Mouse (Mus musculus): ENCODE measurements around the gene Heatr4.

The Heatr4 gene

GRCm38 (mm10) chr12:83998341-83999107, 13.9 kb upstream of the Heatr4 start:
- DNase-seq (ENCODE audit: low spot score in 2 of 2), result no peak

GRCm38 (mm10) chr12:83997221-83997620, 12.6 kb upstream of the Heatr4 start:
- no peak for DNase-seq (ENCODE audit: low spot score in 2 of 2)

GRCm38 (mm10) chr12:83989378-83989777, 4.7 kb upstream of the Heatr4 start:
- no peak for DNase-seq (ENCODE audit: low spot score in 2 of 2)

GRCm38 (mm10) chr12:83988483-83988882, 3.8 kb upstream of the Heatr4 start:
- no peak for DNase-seq (ENCODE audit: low spot score in 2 of 2)

- DNase-seq (ENCODE audit: low spot score in 2 of 2), result peak; percentile 70 to 80
Observed at GRCm38 (mm10) chr12:83987583-83988441, 3.2 kb upstream of the Heatr4 start, which contains the start of gene Acot2. Gene Acot2 (plus strand): TSS chr12:83987861.

GRCm38 (mm10) chr12:83987242-83987582, 2.6 kb upstream of the Heatr4 start:
- no peak for DNase-seq (ENCODE audit: low spot score in 2 of 2)

GRCm38 (mm10) chr12:83981615-83982014, 3.0 kb downstream of the Heatr4 start:
- DNase-seq (ENCODE audit: low spot score in 2 of 2), result no peak

GRCm38 (mm10) chr12:83978862-83979261, 5.8 kb downstream of the Heatr4 start:
- DNase-seq (ENCODE audit: low spot score in 2 of 2), result no peak

GRCm38 (mm10) chr12:83972117-83972516, 12.5 kb downstream of the Heatr4 start:
- DNase-seq (ENCODE audit: low spot score in 2 of 2), result peak; percentile 44 to 67

GRCm38 (mm10) chr12:83965235-83965634, 19.4 kb downstream of the Heatr4 start:
- DNase-seq (ENCODE audit: low spot score in 2 of 2), result no peak

- no peak for DNase-seq (ENCODE audit: low spot score in 2 of 2)
Observed at GRCm38 (mm10) chr12:83958278-83958677, 26.4 kb downstream of the Heatr4 start.

- no peak for DNase-seq (ENCODE audit: low spot score in 2 of 2)
Observed at GRCm38 (mm10) chr12:83951711-83952575, 32.7 kb downstream of the Heatr4 start.

- DNase-seq (ENCODE audit: low spot score in 2 of 2), result peak; percentile 62 to 71
Observed at GRCm38 (mm10) chr12:83950840-83951701, 33.6 kb downstream of the Heatr4 start.

GRCm38 (mm10) chr12:83950493-83950839, 34.2 kb downstream of the Heatr4 start, which contains the start of gene Riox1:
Gene Riox1 (plus strand): TSS chr12:83950608.
- peak; percentile 85 for DNase-seq (ENCODE audit: low spot score in 2 of 2)

GRCm38 (mm10) chr12:83949776-83950492, 34.7 kb downstream of the Heatr4 start:
- DNase-seq (ENCODE audit: low spot score in 2 of 2), result no peak

GRCm38 (mm10) chr12:83949043-83949442, 35.6 kb downstream of the Heatr4 start:
- DNase-seq (ENCODE audit: low spot score in 2 of 2), result no peak

GRCm38 (mm10) chr12:83947260-83947811, 37.3 kb downstream of the Heatr4 start:
- DNase-seq (ENCODE audit: low spot score in 2 of 2), result no peak

GRCm38 (mm10) chr12:83941938-83942337, 42.7 kb downstream of the Heatr4 start:
- no peak for DNase-seq (ENCODE audit: low spot score in 2 of 2)

GRCm38 (mm10) chr12:83940031-83940430, 44.6 kb downstream of the Heatr4 start:
- no peak for DNase-seq (ENCODE audit: low spot score in 2 of 2)

GRCm38 (mm10) chr12:83939332-83939731, 45.3 kb downstream of the Heatr4 start:
- DNase-seq (ENCODE audit: low spot score in 2 of 2), result no peak
